Mouse (Mus musculus) hindbrain, embryonic 11.5 days (tissue): ENCODE data around the gene Hmga2. TPM values are rescaled to one million over a fixed set of nuclear protein-coding genes. Genes with fewer than 3 reads are reported as not detected.

Experiments used
- ATAC-seq: fragments of 200-750 bp; cut with Nextera tagmentation; 2 replicates; pipeline ENCODE4 v1.8.0; 2017; ENCODE audit warnings: mild to moderate bottlenecking, moderate TSS enrichment, moderate library complexity; ENCODE audit not compliant: low FRiP score
- DNase-seq: peaks from one replicate; pipeline ENCODE4 v3.0.0-alpha.2; 2015; ENCODE audit warnings: low spot score
- H3K27ac ChIP-seq: fragments of 300-500 bp; sonication (generic); 2 replicates; pipeline ENCODE4 v1.5.1; 2014; ENCODE audit warnings: mild to moderate bottlenecking, low read depth, low read length
- H3K27me3 ChIP-seq: fragments of 300-500 bp; sonication (generic); 2 replicates; pipeline ENCODE4 v1.6.1; 2014; ENCODE audit warnings: mild to moderate bottlenecking, low read length, moderate library complexity, mixed read lengths; ENCODE audit not compliant: control insufficient read depth, insufficient read depth
- H3K36me3 ChIP-seq: fragments of 300-500 bp; sonication (generic); 2 replicates; pipeline ENCODE4 v1.6.1; 2014; ENCODE audit warnings: mild to moderate bottlenecking, low read length, moderate library complexity, mixed read lengths; ENCODE audit not compliant: control insufficient read depth, insufficient read depth
- H3K4me1 ChIP-seq: fragments of 300-500 bp; sonication (generic); replicated peaks from 2 replicates; pipeline ENCODE4 v1.6.1; 2014; ENCODE audit warnings: low read length, mixed read lengths; ENCODE audit not compliant: control insufficient read depth, insufficient read depth
- H3K4me2 ChIP-seq: fragments of 300-500 bp; sonication (generic); replicated peaks from 2 replicates; pipeline ENCODE4 v1.6.1; 2014; ENCODE audit warnings: mild to moderate bottlenecking, low read depth, low read length
- H3K4me3 ChIP-seq: fragments of 300-500 bp; sonication (generic); 2 replicates; pipeline ENCODE4 v1.5.1; 2014; ENCODE audit warnings: low read depth, low read length
- H3K9ac ChIP-seq: fragments of 300-500 bp; sonication (generic); 2 replicates; pipeline ENCODE4 v1.6.1; 2014; ENCODE audit warnings: low read depth, low read length
- H3K9me3 ChIP-seq: fragments of 300-500 bp; sonication (generic); 2 replicates; pipeline ENCODE4 v1.6.1; 2016; ENCODE audit warnings: low read length; ENCODE audit not compliant: control insufficient read depth
- WGBS: fragments of 180-500 bp; shearing (Covaris S2); extraction: QIAGEN DNeasy Blood & Tissue Kit; methylation state at CpG from one replicate; pipeline ENCODE4 v1.1.7; 2014; 5-methylcytosine and 5-hydroxymethylcytosine counted together
- polyA plus RNA-seq: library from polyadenylated mRNA; unstranded; fragments of >200 nt; fragmentation: Nextera tagmentation; extraction: Ambion mirVana; gene quantifications from 2 replicates; pipeline ENCODE4 v1.2.1, GENCODE M21; 2014

Gene Hmga2
- polyA plus RNA-seq, 1 experiment from 2014 or later = 42.9 TPM

GRCm38 (mm10) chr10:120461301-120461700 lies 15.0 kb downstream of the Hmga2 start:
- Histone ChIP-seq H3K27ac (no peak overlapping the region), H3K4me3 (no peak overlapping the region), H3K4me2 (no peak overlapping the region), H3K9ac (no peak overlapping the region), H3K9me3 (no peaks in the 10 kb centered on the region), H3K27me3 (no peaks in the 10 kb centered on the region), H3K4me1 (no peaks in the 10 kb centered on the region), H3K36me3 (no peaks in the 10 kb centered on the region)
- 69% methylated on average over 5 of the region's 5 CpGs for WGBS
- ATAC-seq = no peak
- no peak for DNase-seq

- DNase-seq (no peak), ATAC-seq (no peak)
- no peak overlapping the region for H3K27ac ChIP-seq
- no peaks in the 10 kb centered on the region for H3K9me3 ChIP-seq
- no peak overlapping the region for H3K9ac ChIP-seq
- H3K4me1 ChIP-seq = no peaks in the 10 kb centered on the region
- H3K36me3 ChIP-seq = no peaks in the 10 kb centered on the region
- no peaks in the 10 kb centered on the region for H3K27me3 ChIP-seq
- no peak overlapping the region for H3K4me3 ChIP-seq
- H3K4me2 ChIP-seq = no peak overlapping the region
- 96% methylated on average over 8 of the region's 8 CpGs for WGBS
Measured at GRCm38 (mm10) chr10:120458866-120459265, 17.4 kb downstream of the Hmga2 start.

- no peaks in the 10 kb centered on the region; the same call in none of the 2 replicates for H3K4me1 ChIP-seq
- H3K4me2 ChIP-seq = peak overlapping the region; percentile 15; the same call in 1 of the 2 replicates
- H3K27me3 ChIP-seq = no peaks in the 10 kb centered on the region
- DNase-seq (no peak), ATAC-seq (peak; percentile 30; the same call in 1 of the 2 replicates)
- H3K27ac ChIP-seq = no peak overlapping the region
- no peaks in the 10 kb centered on the region for H3K9me3 ChIP-seq
- no peak overlapping the region for H3K9ac ChIP-seq
- no peaks in the 10 kb centered on the region for H3K36me3 ChIP-seq
- WGBS = 59% methylated on average over 19 of the region's 19 CpGs
- H3K4me3 ChIP-seq = no peak overlapping the region
Measured at GRCm38 (mm10) chr10:120449661-120450284, 26.5 kb downstream of the Hmga2 start.

- no peak overlapping the region for H3K27ac ChIP-seq
- no peaks in the 10 kb centered on the region for H3K27me3 ChIP-seq
- no peak for DNase-seq
- H3K4me1 ChIP-seq = no peaks in the 10 kb centered on the region; the same call in 1 of the 2 replicates
- 96% methylated on average over 6 of the region's 6 CpGs for WGBS
- ATAC-seq = no peak
- no peaks in the 10 kb centered on the region for H3K9me3 ChIP-seq
- H3K4me3 ChIP-seq = no peak overlapping the region
- H3K36me3 ChIP-seq = no peaks in the 10 kb centered on the region
- H3K4me2 ChIP-seq = no peak overlapping the region
- H3K9ac ChIP-seq = no peak overlapping the region
Measured at GRCm38 (mm10) chr10:120446799-120447198, 29.5 kb downstream of the Hmga2 start.

GRCm38 (mm10) chr10:120446206-120446605 lies 30.1 kb downstream of the Hmga2 start:
- H3K36me3 ChIP-seq = no peaks in the 10 kb centered on the region
- no peak overlapping the region for H3K9ac ChIP-seq
- no peaks in the 10 kb centered on the region for H3K27me3 ChIP-seq
- 86% methylated on average over 9 of the region's 9 CpGs for WGBS
- H3K4me1 ChIP-seq = no peaks in the 10 kb centered on the region; the same call in 1 of the 2 replicates
- no peak for ATAC-seq
- H3K27ac ChIP-seq = no peak overlapping the region
- H3K9me3 ChIP-seq = no peaks in the 10 kb centered on the region
- H3K4me3 ChIP-seq = no peak overlapping the region
- no peak for DNase-seq
- H3K4me2 ChIP-seq = no peak overlapping the region

- H3K4me2 ChIP-seq = no peak overlapping the region
- H3K9ac ChIP-seq = no peak overlapping the region
- H3K27ac ChIP-seq = no peak overlapping the region
- no peak for ATAC-seq
- no peak for DNase-seq
- no peaks in the 10 kb centered on the region; the same call in 1 of the 2 replicates for H3K4me1 ChIP-seq
- no peak overlapping the region for H3K4me3 ChIP-seq
- H3K27me3 ChIP-seq = no peaks in the 10 kb centered on the region
- H3K36me3 ChIP-seq = no peaks in the 10 kb centered on the region
- 88% methylated on average over 9 of the region's 9 CpGs for WGBS
- no peaks in the 10 kb centered on the region for H3K9me3 ChIP-seq
Measured at GRCm38 (mm10) chr10:120444463-120445070, 31.7 kb downstream of the Hmga2 start.

GRCm38 (mm10) chr10:120443757-120444311 lies 32.4 kb downstream of the Hmga2 start:
- H3K4me3 ChIP-seq = no peak overlapping the region
- no peak for DNase-seq
- no peaks in the 10 kb centered on the region for H3K9me3 ChIP-seq
- no peaks in the 10 kb centered on the region; the same call in 1 of the 2 replicates for H3K4me1 ChIP-seq
- H3K36me3 ChIP-seq = no peaks in the 10 kb centered on the region
- H3K9ac ChIP-seq = no peak overlapping the region
- no peak for ATAC-seq
- WGBS = 83% methylated on average over 10 of the region's 10 CpGs
- H3K4me2 ChIP-seq = no peak overlapping the region
- no peak overlapping the region for H3K27ac ChIP-seq
- H3K27me3 ChIP-seq = no peaks in the 10 kb centered on the region

- WGBS = 40% methylated on average over 11 of the region's 11 CpGs
- no peaks in the 10 kb centered on the region for H3K27me3 ChIP-seq
- H3K9ac ChIP-seq = 0 out of 2 replicates have a peak overlapping the region, but pooled peaks have one; percentile 23
- DNase-seq (no peak), ATAC-seq (no peak)
- H3K4me2 ChIP-seq = no peak overlapping the region
- H3K36me3 ChIP-seq = no peaks in the 10 kb centered on the region
- H3K9me3 ChIP-seq = no peaks in the 10 kb centered on the region
- H3K27ac ChIP-seq = no peak overlapping the region
- H3K4me1 ChIP-seq = no peaks in the 10 kb centered on the region; the same call in 1 of the 2 replicates
- H3K4me3 ChIP-seq = no peak overlapping the region
Measured at GRCm38 (mm10) chr10:120441254-120441653, 35.0 kb downstream of the Hmga2 start.

GRCm38 (mm10) chr10:120434433-120434832 lies 41.8 kb downstream of the Hmga2 start:
- Histone ChIP-seq H3K36me3 (no peaks in the 10 kb centered on the region), H3K4me1 (no peaks in the 10 kb centered on the region), H3K27ac (no peak overlapping the region), H3K4me2 (no peak overlapping the region), H3K27me3 (no peaks in the 10 kb centered on the region), H3K9me3 (no peaks in the 10 kb centered on the region), H3K9ac (no peak overlapping the region), H3K4me3 (no peak overlapping the region)
- no peak for ATAC-seq
- no peak for DNase-seq
- 51% methylated on average over 7 of the region's 7 CpGs for WGBS
